Mouse (Mus musculus) C2C12 (cell line): ENCODE data around the gene Ctr9.

Experiments used
- CEBPB ChIP-seq: IDR thresholded peaks from one replicate; pipeline ENCODE4 v1.6.1; 2011; ENCODE audit warnings: low read depth, mild to moderate bottlenecking, control low read depth, moderate library complexity
- CTCF ChIP-seq: IDR thresholded peaks from one replicate; pipeline ENCODE4 v1.5.1; 2011; ENCODE audit not compliant: control insufficient read depth, insufficient read depth, insufficient read length
- MAX ChIP-seq: IDR thresholded peaks from one replicate; pipeline ENCODE4 v1.6.1; 2011; ENCODE audit warnings: mild to moderate bottlenecking, control low read depth
- MYOD1 ChIP-seq: IDR thresholded peaks from one replicate; pipeline ENCODE4 v1.6.1; 2011; ENCODE audit warnings: low read depth; ENCODE audit not compliant: control insufficient read depth, insufficient read length
- MYOG ChIP-seq: IDR thresholded peaks from one replicate; pipeline ENCODE4 v1.6.1; 2011; ENCODE audit not compliant: control insufficient read depth, insufficient read length; ENCODE audit errors: extremely low read depth
- USF1 ChIP-seq: IDR thresholded peaks from one replicate; pipeline ENCODE4 v1.6.1; 2011; ENCODE audit warnings: low read depth, mild to moderate bottlenecking, control low read depth, moderate library complexity

- no peak for TF ChIP-seq CTCF
- no peak for TF ChIP-seq CEBPB
- TF ChIP-seq USF1, result no peak
- no peak for TF ChIP-seq MYOG
- TF ChIP-seq MYOD1, result no peak
- no peak for TF ChIP-seq MAX
These were observed 40.7 kb upstream of the Ctr9 start for GRCm38 (mm10) chr7:110988081-110988480.
